Mouse (Mus musculus): Measurements from ENCODE around the gene Mia3. TPM values are rescaled to one million over a fixed set of nuclear protein-coding genes. Genes with fewer than 3 reads are reported as not detected.

Gene Mia3
- total and polyA plus RNA-seq, 3 experiments, result 51.6 to 129 (median 101) TPM

DNA sequence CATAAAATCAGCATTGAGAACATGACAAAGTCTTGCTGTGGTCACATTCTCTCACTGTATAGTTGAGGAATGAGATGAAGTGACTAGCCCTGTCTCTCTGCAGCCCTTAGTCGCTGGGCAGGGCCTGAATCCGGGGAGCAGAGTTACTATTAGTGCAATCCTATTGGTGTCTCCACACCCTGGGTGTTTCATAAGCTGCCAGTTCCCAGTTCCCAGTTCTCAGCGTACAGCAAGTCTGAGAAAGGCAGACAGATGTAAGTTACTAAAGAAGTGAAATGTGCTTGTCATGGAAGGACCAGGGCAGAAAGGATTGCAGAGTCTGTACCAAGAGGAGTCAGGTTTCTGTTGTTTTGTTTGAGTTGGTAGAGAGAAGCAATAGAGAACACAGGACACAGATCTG, 61.8 kb downstream of the Mia3 start:
- no peaks in the 10 kb centered on the region for H3K27me3 ChIP-seq (ENCODE audit: control insufficient read depth, insufficient read depth, low read length)
- no peak overlapping the region for H3K27ac ChIP-seq
- TF ChIP-seq POLR2A (IDR thresholded peaks at IDR 0.05; ENCODE audit: insufficient read depth, low read depth, low read length) (no peak), EP300 (IDR thresholded peaks at IDR 0.05; ENCODE audit: insufficient read depth, low read depth, low read length) (no peak), CTCF (IDR thresholded peaks at IDR 0.05) (no peak)
- H3K4me1 ChIP-seq (ENCODE audit: control insufficient read depth, insufficient read depth, low read length), result no peaks in the 10 kb centered on the region
- H3K36me3 ChIP-seq (ENCODE audit: control insufficient read depth, insufficient read depth, low read length), result no peaks in the 10 kb centered on the region; the same call in none of the 2 replicates
- H3K9ac ChIP-seq (ENCODE audit: low read depth, low read length), result no peak overlapping the region
- intact Hi-C loops (cut with DNase I), result no loop called here
- no peak for DNase-seq
- 0 out of 2 replicates have a peak, but pooled peaks cover 1% of the 10 kb centered on the region for H3K79me2 ChIP-seq (replicated peaks; ENCODE audit: control insufficient read depth, insufficient read depth, low read length)
- WGBS, result 74% methylated on average over 3 of the region's 3 CpGs
- H3K4me3 ChIP-seq, result no peak overlapping the region

DNA sequence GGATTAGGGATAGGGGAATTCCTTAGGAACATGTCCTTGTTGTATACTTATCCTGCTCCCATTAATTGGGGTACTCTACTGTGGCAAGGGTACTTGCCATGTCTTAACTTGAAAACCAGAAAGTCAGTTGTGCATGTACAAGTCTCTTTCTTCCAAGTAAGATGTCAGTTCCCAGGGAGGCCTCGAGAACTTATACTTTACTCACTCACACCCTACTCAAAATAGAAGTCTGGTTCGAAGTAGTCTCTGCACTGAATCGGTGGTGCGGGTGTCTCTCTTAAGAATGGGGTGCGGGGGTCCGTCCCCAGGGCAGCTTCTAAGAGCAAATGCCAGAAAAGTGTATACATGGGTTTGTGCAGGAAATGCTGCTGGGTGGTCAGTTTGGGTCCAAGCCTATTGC, 70.2 kb downstream of the Mia3 start:
- intact Hi-C loops (cut with DNase I), result no loop called here
- Histone ChIP-seq H3K9ac (ENCODE audit: low read depth, low read length) (no peak overlapping the region), H3K36me3 (ENCODE audit: control insufficient read depth, insufficient read depth, low read length) (no peaks in the 10 kb centered on the region), H3K27ac (no peak overlapping the region), H3K4me3 (no peak overlapping the region), H3K79me2 (replicated peaks; ENCODE audit: control insufficient read depth, insufficient read depth, low read length) (peaks cover 4% of the 10 kb centered on the region; the same call in 1 of the 2 replicates), H3K4me1 (ENCODE audit: control insufficient read depth, insufficient read depth, low read length) (no peaks in the 10 kb centered on the region), H3K27me3 (ENCODE audit: control insufficient read depth, insufficient read depth, low read length) (no peaks in the 10 kb centered on the region)
- peak; percentile 89 to 90 for DNase-seq
- TF ChIP-seq EP300 (IDR thresholded peaks at IDR 0.05; ENCODE audit: insufficient read depth, low read depth, low read length), result no peak
- TF ChIP-seq POLR2A (IDR thresholded peaks at IDR 0.05; ENCODE audit: insufficient read depth, low read depth, low read length), result no peak
- TF ChIP-seq CTCF (IDR thresholded peaks at IDR 0.05), result no peak
- 88% methylated on average over 6 of the region's 6 CpGs for WGBS

GRCm38 (mm10) chr1:183297886-183298489, 71.4 kb downstream of the Mia3 start:
- Histone ChIP-seq H3K36me3 (ENCODE audit: control insufficient read depth, insufficient read depth, low read length) (no peaks in the 10 kb centered on the region; the same call in 1 of the 2 replicates), H3K4me3 (peak overlapping the region; percentile 56), H3K4me1 (ENCODE audit: control insufficient read depth, insufficient read depth, low read length) (no peaks in the 10 kb centered on the region), H3K79me2 (replicated peaks; ENCODE audit: control insufficient read depth, insufficient read depth, low read length) (peaks cover 4% of the 10 kb centered on the region; the same call in 1 of the 2 replicates), H3K27ac (peak overlapping the region; percentile 75), H3K27me3 (ENCODE audit: control insufficient read depth, insufficient read depth, low read length) (no peaks in the 10 kb centered on the region), H3K9ac (ENCODE audit: low read depth, low read length) (peak overlapping the region; percentile 81)
- TF ChIP-seq POLR2A (IDR thresholded peaks at IDR 0.05; ENCODE audit: insufficient read depth, low read depth, low read length) (peak; percentile 69; the same call in 1 of the 2 replicates), CTCF (IDR thresholded peaks at IDR 0.05) (no peak)
- WGBS, result 2% methylated on average over 20 of the region's 20 CpGs
- intact Hi-C loops (cut with DNase I), result no loop called here
- DNase-seq, result peak; percentile 66 to 77

- no peaks in the 10 kb centered on the region for H3K4me1 ChIP-seq (ENCODE audit: control insufficient read depth, insufficient read depth, low read length)
- H3K79me2 ChIP-seq (replicated peaks; ENCODE audit: control insufficient read depth, insufficient read depth, low read length), result peaks cover 4% of the 10 kb centered on the region; the same call in 1 of the 2 replicates
- peak overlapping the region; percentile 81 for H3K9ac ChIP-seq (ENCODE audit: low read depth, low read length)
- TF ChIP-seq EP300 (IDR thresholded peaks at IDR 0.05; ENCODE audit: insufficient read depth, low read depth, low read length) (no peak), POLR2A (IDR thresholded peaks at IDR 0.05; ENCODE audit: insufficient read depth, low read depth, low read length) (no peak), CTCF (IDR thresholded peaks at IDR 0.05) (no peak)
- H3K36me3 ChIP-seq (ENCODE audit: control insufficient read depth, insufficient read depth, low read length), result no peaks in the 10 kb centered on the region; the same call in 1 of the 2 replicates
- H3K4me3 ChIP-seq, result peak overlapping the region; percentile 56
- WGBS, result 1% methylated on average over 30 of the region's 30 CpGs
- no peaks in the 10 kb centered on the region for H3K27me3 ChIP-seq (ENCODE audit: control insufficient read depth, insufficient read depth, low read length)
- intact Hi-C loops (cut with DNase I), result no loop called here
- DNase-seq, result no peak
- H3K27ac ChIP-seq, result peak overlapping the region; percentile 75
Observed at GRCm38 (mm10) chr1:183297473-183297885, 71.9 kb downstream of the Mia3 start.

DNA sequence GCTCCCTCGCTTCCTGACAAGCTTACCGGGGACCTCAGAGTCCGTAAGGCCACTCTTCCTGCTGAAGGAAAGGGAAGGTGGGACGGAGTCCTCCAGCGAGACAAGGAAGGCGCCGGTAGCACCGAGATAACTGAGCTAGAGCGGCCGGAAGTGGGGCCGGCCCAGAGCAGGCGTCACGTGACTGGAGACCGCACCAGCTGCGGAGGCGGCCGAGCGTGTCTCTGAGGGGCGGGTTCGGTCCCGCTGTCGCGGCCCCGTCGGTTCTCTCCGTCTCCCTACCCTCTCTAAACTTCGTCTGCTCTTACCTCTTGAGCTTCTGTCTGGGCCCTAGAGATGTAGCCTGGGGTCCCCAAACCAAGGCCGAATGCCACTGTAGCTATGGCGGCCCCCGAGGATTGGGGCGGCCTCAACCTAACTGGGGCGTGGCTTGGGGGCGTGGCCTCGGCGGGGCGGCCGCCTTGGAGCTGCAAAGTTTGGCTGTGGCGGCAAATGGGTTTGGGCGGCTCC, 72.4 kb downstream of the Mia3 start, which contains the start of gene Brox:
Gene Brox (minus strand): TSS at position 393 of the 507 bp plus-strand sequence.
- no peaks in the 10 kb centered on the region for H3K27me3 ChIP-seq (ENCODE audit: control insufficient read depth, insufficient read depth, low read length)
- peak; percentile 86 for TF ChIP-seq POLR2A (IDR thresholded peaks at IDR 0.05; ENCODE audit: insufficient read depth, low read depth, low read length)
- TF ChIP-seq CTCF (IDR thresholded peaks at IDR 0.05), result no peak
- peak within 1 kb of the TSS; percentile 87 for H3K9ac ChIP-seq (ENCODE audit: low read depth, low read length)
- peak within 1 kb of the TSS; percentile 75 for H3K27ac ChIP-seq
- H3K36me3 ChIP-seq (ENCODE audit: control insufficient read depth, insufficient read depth, low read length), result no peaks in the 10 kb centered on the region; the same call in 1 of the 2 replicates
- intact Hi-C loops (cut with DNase I), result no loop called here
- under 1% methylated on average over 39 of the region's 39 CpGs for WGBS
- H3K79me2 ChIP-seq (replicated peaks; ENCODE audit: control insufficient read depth, insufficient read depth, low read length), result peaks cover 4% of the 10 kb centered on the region; the same call in 1 of the 2 replicates
- H3K4me3 ChIP-seq, result peak within 1 kb of the TSS; percentile 56
- DNase-seq, result peak; percentile 96 to 98
- no peaks in the 10 kb centered on the region for H3K4me1 ChIP-seq (ENCODE audit: control insufficient read depth, insufficient read depth, low read length)

DNA sequence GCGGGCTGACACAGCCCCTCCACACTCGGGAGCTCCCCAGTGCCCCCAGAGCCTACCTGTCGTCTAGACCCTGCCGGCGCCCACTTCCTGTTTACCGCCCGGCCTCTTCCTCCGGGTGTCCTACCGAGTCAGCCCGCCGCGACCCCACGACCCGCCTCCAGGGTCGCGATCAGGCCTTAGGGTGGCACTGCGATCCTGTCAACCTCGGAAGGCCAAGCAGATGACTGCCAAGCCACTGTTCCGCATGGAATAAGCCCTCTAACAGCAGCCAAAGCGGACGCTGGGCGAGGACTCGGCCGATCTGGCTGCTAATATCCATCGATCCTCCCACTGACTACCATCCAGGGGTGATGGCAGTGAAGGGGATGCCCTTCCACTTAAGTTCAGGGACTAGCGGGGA, 72.9 kb downstream of the Mia3 start, which contains the start of gene Aida:
Gene Aida (plus strand): TSS at position 126 of the 400 bp plus-strand sequence.
- DNase-seq, result no peak
- no peak for TF ChIP-seq EP300 (IDR thresholded peaks at IDR 0.05; ENCODE audit: insufficient read depth, low read depth, low read length)
- no peak for TF ChIP-seq CTCF (IDR thresholded peaks at IDR 0.05)
- TF ChIP-seq POLR2A (IDR thresholded peaks at IDR 0.05; ENCODE audit: insufficient read depth, low read depth, low read length), result no peak
- Histone ChIP-seq H3K27ac (peak within 1 kb of the TSS; percentile 75), H3K36me3 (ENCODE audit: control insufficient read depth, insufficient read depth, low read length) (no peaks in the 10 kb centered on the region; the same call in 1 of the 2 replicates), H3K79me2 (replicated peaks; ENCODE audit: control insufficient read depth, insufficient read depth, low read length) (peaks cover 4% of the 10 kb centered on the region; the same call in 1 of the 2 replicates), H3K9ac (ENCODE audit: low read depth, low read length) (peak within 1 kb of the TSS; percentile 87), H3K4me3 (peak within 1 kb of the TSS; percentile 56), H3K27me3 (ENCODE audit: control insufficient read depth, insufficient read depth, low read length) (no peaks in the 10 kb centered on the region), H3K4me1 (ENCODE audit: control insufficient read depth, insufficient read depth, low read length) (no peaks in the 10 kb centered on the region)
- intact Hi-C loops (cut with DNase I), result no loop called here
- under 1% methylated on average over 26 of the region's 26 CpGs for WGBS
